Mouse (Mus musculus): ENCODE data around the gene Fam133b. TPM values are rescaled to one million over a fixed set of nuclear protein-coding genes. Genes with fewer than 3 reads are reported as not detected.
A peak's percentile ranks its signal among the peaks of the same experiment; 100 is the strongest.

Fam133b gene
- polyA plus RNA-seq, 1 experiment from 2014 or later: 17.1 TPM

DNA sequence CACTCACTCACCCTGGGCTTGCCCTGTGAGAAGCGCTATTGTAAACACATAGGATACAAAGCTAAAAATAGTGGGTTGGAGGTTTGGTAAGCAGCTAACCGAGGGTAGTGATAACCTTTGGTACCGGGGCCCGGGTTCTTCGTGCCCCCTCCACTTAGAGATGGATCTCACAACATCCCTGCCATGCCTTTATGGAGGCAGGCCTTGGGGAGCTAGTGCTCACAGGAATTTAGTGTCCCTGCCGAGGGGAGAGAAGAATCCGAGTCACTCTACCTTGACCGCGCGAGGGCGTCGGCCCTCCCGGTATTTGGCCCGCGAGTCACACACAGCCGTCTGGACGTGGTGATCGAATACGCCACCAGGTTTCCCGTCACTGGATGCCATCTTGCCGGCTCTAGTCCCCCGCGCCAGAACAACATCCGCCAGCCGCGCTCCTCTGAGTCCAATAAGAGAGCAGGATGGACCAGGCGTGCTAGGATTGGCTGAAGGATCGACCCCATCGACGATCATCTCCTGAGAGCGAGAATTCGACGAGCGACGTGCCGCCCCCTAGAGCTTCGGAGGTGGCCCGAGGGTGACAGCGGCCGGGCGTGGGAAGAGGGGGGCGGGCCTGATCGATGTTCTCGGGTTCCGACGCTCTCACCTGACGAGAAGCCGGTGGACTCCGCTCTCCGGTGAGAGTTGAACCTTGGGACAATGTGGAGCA is 52.2 kb downstream of the Fam133b start, which contains the start of gene Pex1:
Gene Pex1 (plus strand): TSS at position 374 of the 706 bp plus-strand sequence.
- peak within 1 kb of the TSS; percentile 91 to 98 for H3K4me3 ChIP-seq (ENCODE audit: control insufficient read depth in 1 of 2, insufficient read depth in 1 of 2, low read depth in 1 of 2, low read length in 2 of 2)
- no peaks in the 10 kb centered on the region for H3K27me3 ChIP-seq (ENCODE audit: control insufficient read depth, insufficient read depth, low read length)
- under 1% methylated on average over 50 of the region's 50 CpGs for WGBS
- peak within 1 kb of the TSS; percentile 98 for H3K4me2 ChIP-seq (ENCODE audit: low read length)
- peak within 1 kb of the TSS; percentile 73 to 78 for H3K27ac ChIP-seq (replicated peaks in 1 of 2; ENCODE audit: control insufficient read depth in 1 of 2, insufficient read depth in 1 of 2, low read depth in 2 of 2, low read length in 2 of 2)
- H3K4me1 ChIP-seq (ENCODE audit: control insufficient read depth in 2 of 2, insufficient read depth in 2 of 2, low read length in 2 of 2): peaks cover 3 to 18% of the 10 kb centered on the region in 2 experiments; a peak in 3 of 4 replicates
- peak; percentile 98 for ATAC-seq (ENCODE audit: insufficient number of reproducible peaks, insufficient read depth, low FRiP score, low read depth)
- peak within 1 kb of the TSS; percentile 84 for H3K9ac ChIP-seq (ENCODE audit: low read length)
- no peaks in the 10 kb centered on the region for H3K9me3 ChIP-seq (ENCODE audit: control insufficient read depth, low read length)
- H3K36me3 ChIP-seq (ENCODE audit: control insufficient read depth, insufficient read depth, low read length): peaks cover 7% of the 10 kb centered on the region

- peak; percentile 74 for ATAC-seq (ENCODE audit: insufficient number of reproducible peaks, insufficient read depth, low FRiP score, low read depth)
- Histone ChIP-seq H3K27ac (replicated peaks in 1 of 2; ENCODE audit: control insufficient read depth in 1 of 2, insufficient read depth in 1 of 2, low read depth in 2 of 2, low read length in 2 of 2) (peak within 1 kb of the TSS; percentile 73 to 78), H3K4me1 (ENCODE audit: control insufficient read depth in 2 of 2, insufficient read depth in 2 of 2, low read length in 2 of 2) (peaks cover 3 to 18% of the 10 kb centered on the region in 2 experiments; a peak in 3 of 4 replicates), H3K4me2 (ENCODE audit: low read length) (peak within 1 kb of the TSS; percentile 98), H3K9ac (ENCODE audit: low read length) (peak within 1 kb of the TSS; percentile 84), H3K4me3 (ENCODE audit: control insufficient read depth in 1 of 2, insufficient read depth in 1 of 2, low read depth in 1 of 2, low read length in 2 of 2) (peak within 1 kb of the TSS; percentile 91 to 98), H3K36me3 (ENCODE audit: control insufficient read depth, insufficient read depth, low read length) (peaks cover 2% of the 10 kb centered on the region), H3K9me3 (ENCODE audit: control insufficient read depth, low read length) (no peaks in the 10 kb centered on the region), H3K27me3 (ENCODE audit: control insufficient read depth, insufficient read depth, low read length) (no peaks in the 10 kb centered on the region)
- 0% methylated on average over 30 of the region's 31 CpGs for WGBS
Observed at GRCm38 (mm10) chr5:3596399-3596766, 52.8 kb downstream of the Fam133b start, which contains the start of gene Rbm48. Rbm48 (minus strand) TSS chr5:3596585.

DNA sequence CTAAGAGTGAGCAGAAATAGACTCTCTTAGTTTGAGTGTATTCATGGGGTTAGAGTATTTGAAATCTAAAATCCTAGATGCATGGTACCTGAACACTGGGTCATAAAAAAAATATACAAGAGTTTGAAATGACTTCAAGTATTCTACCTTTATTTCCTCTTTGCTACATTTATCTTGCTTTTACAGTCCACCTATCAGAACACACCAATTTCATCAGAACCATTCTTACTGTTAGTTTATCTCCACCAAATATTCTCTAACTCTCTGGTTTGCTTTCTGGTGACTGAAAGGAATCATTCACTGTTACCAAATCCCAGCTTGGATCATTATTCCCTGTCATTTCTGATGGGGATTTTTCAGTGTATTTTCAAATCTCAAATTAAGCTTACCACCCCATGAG is 53.5 kb downstream of the Fam133b start:
- Histone ChIP-seq H3K9ac (ENCODE audit: low read length) (peak overlapping the region; percentile 84), H3K27me3 (ENCODE audit: control insufficient read depth, insufficient read depth, low read length) (no peaks in the 10 kb centered on the region), H3K36me3 (ENCODE audit: control insufficient read depth, insufficient read depth, low read length) (no peaks in the 10 kb centered on the region), H3K4me3 (ENCODE audit: control insufficient read depth in 1 of 2, insufficient read depth in 1 of 2, low read depth in 1 of 2, low read length in 2 of 2) (peak overlapping the region in 1 of 2 experiments; percentile 91; a peak in 2 of 4 replicates), H3K9me3 (ENCODE audit: control insufficient read depth, low read length) (no peaks in the 10 kb centered on the region), H3K27ac (replicated peaks in 1 of 2; ENCODE audit: control insufficient read depth in 1 of 2, insufficient read depth in 1 of 2, low read depth in 2 of 2, low read length in 2 of 2) (no peak overlapping the region), H3K4me2 (ENCODE audit: low read length) (peak overlapping the region; percentile 87), H3K4me1 (ENCODE audit: control insufficient read depth in 2 of 2, insufficient read depth in 2 of 2, low read length in 2 of 2) (peaks cover 3 to 18% of the 10 kb centered on the region in 2 experiments; a peak in 3 of 4 replicates)
- no peak for ATAC-seq (ENCODE audit: insufficient number of reproducible peaks, insufficient read depth, low FRiP score, low read depth)

DNA sequence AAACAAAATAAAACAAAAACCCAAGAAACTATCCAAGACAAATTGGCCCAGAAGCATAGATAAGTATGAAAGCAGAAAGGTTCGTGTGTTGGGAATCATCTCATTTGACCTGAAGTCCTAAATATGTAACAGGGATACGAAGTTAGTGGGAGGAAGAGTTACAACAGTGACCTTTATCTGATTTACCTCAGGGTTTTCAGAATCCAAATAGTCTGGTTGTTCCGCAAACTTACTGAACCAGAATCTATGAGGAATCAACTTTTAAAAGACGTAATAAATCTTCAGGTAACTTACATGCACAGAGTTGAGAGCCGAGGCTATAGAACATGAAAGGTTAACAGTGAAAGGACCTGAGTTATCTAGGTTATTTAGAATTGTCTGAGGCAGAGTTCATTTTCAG is 55.1 kb downstream of the Fam133b start:
- Histone ChIP-seq H3K4me3 (ENCODE audit: control insufficient read depth in 1 of 2, insufficient read depth in 1 of 2, low read depth in 1 of 2, low read length in 2 of 2) (no peak overlapping the region), H3K9ac (ENCODE audit: low read length) (no peak overlapping the region), H3K4me1 (ENCODE audit: control insufficient read depth in 2 of 2, insufficient read depth in 2 of 2, low read length in 2 of 2) (peaks cover 3 to 18% of the 10 kb centered on the region in 2 experiments; a peak in 3 of 4 replicates), H3K9me3 (ENCODE audit: control insufficient read depth, low read length) (no peaks in the 10 kb centered on the region), H3K27me3 (ENCODE audit: control insufficient read depth, insufficient read depth, low read length) (no peaks in the 10 kb centered on the region), H3K4me2 (ENCODE audit: low read length) (no peak overlapping the region), H3K27ac (replicated peaks in 1 of 2; ENCODE audit: control insufficient read depth in 1 of 2, insufficient read depth in 1 of 2, low read depth in 2 of 2, low read length in 2 of 2) (no peak overlapping the region), H3K36me3 (ENCODE audit: control insufficient read depth, insufficient read depth, low read length) (no peaks in the 10 kb centered on the region)
- no peak for ATAC-seq (ENCODE audit: insufficient number of reproducible peaks, insufficient read depth, low FRiP score, low read depth)
- 91% methylated on average over 5 of the region's 5 CpGs for WGBS

DNA sequence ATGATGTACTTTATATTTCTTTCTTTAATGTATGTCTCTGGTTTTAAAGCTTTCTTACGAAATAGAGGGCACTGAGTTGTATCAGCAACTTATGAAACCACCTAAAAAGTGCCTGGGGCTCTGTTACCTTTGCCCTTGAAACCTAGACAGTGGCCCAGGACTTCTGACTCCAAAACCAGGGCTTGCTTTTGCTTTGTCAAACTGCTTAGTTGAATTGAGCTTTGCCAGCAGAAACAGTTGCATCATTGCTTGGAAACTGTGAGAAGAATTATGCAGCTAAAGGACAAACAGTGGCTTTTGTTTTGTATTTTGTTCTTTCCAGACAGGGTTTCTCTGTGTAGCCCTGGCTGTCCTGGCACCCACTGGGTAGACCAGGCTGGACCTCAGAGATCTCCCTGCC is 56.7 kb downstream of the Fam133b start:
- Histone ChIP-seq H3K4me3 (ENCODE audit: control insufficient read depth in 1 of 2, insufficient read depth in 1 of 2, low read depth in 1 of 2, low read length in 2 of 2) (no peak overlapping the region), H3K4me1 (ENCODE audit: control insufficient read depth in 2 of 2, insufficient read depth in 2 of 2, low read length in 2 of 2) (peaks cover 3 to 11% of the 10 kb centered on the region in 2 experiments; a peak in 3 of 4 replicates), H3K9me3 (ENCODE audit: control insufficient read depth, low read length) (no peaks in the 10 kb centered on the region), H3K27ac (replicated peaks in 1 of 2; ENCODE audit: control insufficient read depth in 1 of 2, insufficient read depth in 1 of 2, low read depth in 2 of 2, low read length in 2 of 2) (no peak overlapping the region), H3K36me3 (ENCODE audit: control insufficient read depth, insufficient read depth, low read length) (peaks cover 7% of the 10 kb centered on the region), H3K9ac (ENCODE audit: low read length) (no peak overlapping the region), H3K27me3 (ENCODE audit: control insufficient read depth, insufficient read depth, low read length) (no peaks in the 10 kb centered on the region), H3K4me2 (ENCODE audit: low read length) (no peak overlapping the region)
- ATAC-seq (ENCODE audit: insufficient number of reproducible peaks, insufficient read depth, low FRiP score, low read depth): no peak
- WGBS: 73% methylated on average over 1 of the region's 1 CpGs

DNA sequence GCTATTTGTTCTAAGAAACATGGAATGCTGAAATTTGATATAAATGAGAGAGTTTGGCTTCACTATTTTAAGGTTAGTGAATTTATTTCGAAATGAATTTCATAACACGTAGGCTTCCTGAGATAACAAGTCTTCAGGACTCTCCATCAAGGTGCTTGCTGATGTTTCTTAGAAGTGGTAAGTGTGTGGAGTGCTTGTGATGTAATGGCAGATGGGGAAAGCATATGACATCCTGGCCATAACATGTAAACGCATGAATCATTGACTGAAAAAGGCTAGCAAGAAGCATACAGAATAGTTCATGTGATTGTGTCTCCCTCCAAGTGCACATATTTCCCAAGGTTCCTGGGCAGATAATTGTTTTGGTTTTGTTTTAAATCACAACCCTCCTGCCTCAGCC is 57.2 kb downstream of the Fam133b start:
- Histone ChIP-seq H3K27ac (replicated peaks in 1 of 2; ENCODE audit: control insufficient read depth in 1 of 2, insufficient read depth in 1 of 2, low read depth in 2 of 2, low read length in 2 of 2) (no peak overlapping the region), H3K4me1 (ENCODE audit: control insufficient read depth in 2 of 2, insufficient read depth in 2 of 2, low read length in 2 of 2) (peaks cover 3 to 9% of the 10 kb centered on the region in 2 experiments; a peak in 2 of 4 replicates), H3K9me3 (ENCODE audit: control insufficient read depth, low read length) (no peaks in the 10 kb centered on the region), H3K9ac (ENCODE audit: low read length) (no peak overlapping the region), H3K4me3 (ENCODE audit: control insufficient read depth in 1 of 2, insufficient read depth in 1 of 2, low read depth in 1 of 2, low read length in 2 of 2) (no peak overlapping the region), H3K4me2 (ENCODE audit: low read length) (no peak overlapping the region), H3K27me3 (ENCODE audit: control insufficient read depth, insufficient read depth, low read length) (no peaks in the 10 kb centered on the region), H3K36me3 (ENCODE audit: control insufficient read depth, insufficient read depth, low read length) (peaks cover 12% of the 10 kb centered on the region)
- whole genome bisulfite sequencing: 79% methylated on average over 3 of the region's 3 CpGs
- ATAC-seq (ENCODE audit: insufficient number of reproducible peaks, insufficient read depth, low FRiP score, low read depth): no peak

GRCm38 (mm10) chr5:3607114-3607513 is 63.5 kb downstream of the Fam133b start:
- Histone ChIP-seq H3K36me3 (ENCODE audit: control insufficient read depth, insufficient read depth, low read length) (peaks cover 51% of the 10 kb centered on the region), H3K4me1 (ENCODE audit: control insufficient read depth in 2 of 2, insufficient read depth in 2 of 2, low read length in 2 of 2) (no peaks in the 10 kb centered on the region), H3K4me3 (ENCODE audit: control insufficient read depth in 1 of 2, insufficient read depth in 1 of 2, low read depth in 1 of 2, low read length in 2 of 2) (no peak overlapping the region), H3K27ac (replicated peaks in 1 of 2; ENCODE audit: control insufficient read depth in 1 of 2, insufficient read depth in 1 of 2, low read depth in 2 of 2, low read length in 2 of 2) (no peak overlapping the region), H3K9me3 (ENCODE audit: control insufficient read depth, low read length) (no peaks in the 10 kb centered on the region), H3K9ac (ENCODE audit: low read length) (no peak overlapping the region), H3K4me2 (ENCODE audit: low read length) (no peak overlapping the region), H3K27me3 (ENCODE audit: control insufficient read depth, insufficient read depth, low read length) (no peaks in the 10 kb centered on the region)
- no peak for ATAC-seq (ENCODE audit: insufficient number of reproducible peaks, insufficient read depth, low FRiP score, low read depth)
- 91% methylated on average over 9 of the region's 9 CpGs for WGBS
